Mouse (Mus musculus) liver, embryonic 11.5 days (tissue): ENCODE results near the gene Hmgcr. TPM values are rescaled to one million over a fixed set of nuclear protein-coding genes. Genes with fewer than 3 reads are reported as not detected.
A peak's percentile ranks its signal among the peaks of the same experiment; 100 is the strongest.

Experiments used
- ATAC-seq: fragments of 200-750 bp; cut with Nextera tagmentation; replicated peaks from 2 replicates; pipeline ENCODE4 v1.8.0; 2017; ENCODE audit warnings: moderate number of reproducible peaks, mild to moderate bottlenecking, moderate TSS enrichment, moderate library complexity; ENCODE audit not compliant: low FRiP score
- DNase-seq: peaks from one replicate; pipeline ENCODE4 v3.0.0-alpha.2; 2017; ENCODE audit warnings: low spot score
- H3K27ac ChIP-seq: fragments of 300-500 bp; sonication (generic); 2 replicates; pipeline ENCODE4 v1.5.1; 2014; ENCODE audit warnings: mild to moderate bottlenecking, low read depth, low read length, control low read depth
- H3K27me3 ChIP-seq: fragments of 300-500 bp; sonication (generic); replicated peaks from 2 replicates; pipeline ENCODE4 v1.6.1; 2014; ENCODE audit warnings: low read length, mixed read lengths; ENCODE audit not compliant: control insufficient read depth, insufficient read depth
- H3K36me3 ChIP-seq: fragments of 300-500 bp; sonication (generic); 2 replicates; pipeline ENCODE4 v1.6.1; 2014; ENCODE audit warnings: mild to moderate bottlenecking, low read length, moderate library complexity, mixed read lengths; ENCODE audit not compliant: control insufficient read depth, insufficient read depth
- H3K4me1 ChIP-seq: fragments of 300-500 bp; sonication (generic); replicated peaks from 2 replicates; pipeline ENCODE4 v1.6.1; 2014; ENCODE audit warnings: low read length, mixed read lengths; ENCODE audit not compliant: control insufficient read depth, insufficient read depth
- H3K4me2 ChIP-seq: fragments of 300-500 bp; sonication (generic); 2 replicates; pipeline ENCODE4 v1.6.1; 2014; ENCODE audit warnings: mild to moderate bottlenecking, control low read depth, moderate library complexity
- H3K4me3 ChIP-seq: fragments of 300-500 bp; sonication (generic); 2 replicates; pipeline ENCODE4 v1.5.1; 2014; ENCODE audit warnings: low read depth, low read length, control low read depth
- H3K9ac ChIP-seq: fragments of 300-500 bp; sonication (generic); 2 replicates; pipeline ENCODE4 v1.6.1; 2014; ENCODE audit warnings: low read depth, low read length, control low read depth
- H3K9me3 ChIP-seq: fragments of 300-500 bp; sonication (generic); 2 replicates; pipeline ENCODE4 v1.6.1; 2016; ENCODE audit warnings: low read length, inconsistent platforms, mixed read lengths; ENCODE audit not compliant: control insufficient read depth
- WGBS: fragments of 180-500 bp; shearing (Covaris S2); extraction: QIAGEN DNeasy Blood & Tissue Kit; methylation state at CpG from one replicate; pipeline ENCODE4 v1.1.7; 2014; 5-methylcytosine and 5-hydroxymethylcytosine counted together
- polyA plus RNA-seq: library from polyadenylated mRNA; unstranded; fragments of >200 nt; fragmentation: Nextera tagmentation; extraction: Ambion mirVana; gene quantifications from 2 replicates; pipeline ENCODE4 v1.2.1, GENCODE M21; 2014

Gene Hmgcr
- polyA plus RNA-seq, 1 experiment from 2014 or later, result 94.7 TPM

GRCm38 (mm10) chr13:96656673-96657072 is 14.1 kb downstream of the Hmgcr start:
- H3K27me3 ChIP-seq, result no peaks in the 10 kb centered on the region
- WGBS, result 85% methylated on average over 1 of the region's 1 CpGs
- no peaks in the 10 kb centered on the region for H3K9me3 ChIP-seq
- H3K4me1 ChIP-seq, result no peaks in the 10 kb centered on the region
- no peak overlapping the region for H3K9ac ChIP-seq
- peaks cover 58% of the 10 kb centered on the region for H3K36me3 ChIP-seq
- no peak overlapping the region for H3K4me3 ChIP-seq
- no peak overlapping the region for H3K27ac ChIP-seq
- H3K4me2 ChIP-seq, result no peak overlapping the region
- DNase-seq (no peak), ATAC-seq (no peak)

DNA sequence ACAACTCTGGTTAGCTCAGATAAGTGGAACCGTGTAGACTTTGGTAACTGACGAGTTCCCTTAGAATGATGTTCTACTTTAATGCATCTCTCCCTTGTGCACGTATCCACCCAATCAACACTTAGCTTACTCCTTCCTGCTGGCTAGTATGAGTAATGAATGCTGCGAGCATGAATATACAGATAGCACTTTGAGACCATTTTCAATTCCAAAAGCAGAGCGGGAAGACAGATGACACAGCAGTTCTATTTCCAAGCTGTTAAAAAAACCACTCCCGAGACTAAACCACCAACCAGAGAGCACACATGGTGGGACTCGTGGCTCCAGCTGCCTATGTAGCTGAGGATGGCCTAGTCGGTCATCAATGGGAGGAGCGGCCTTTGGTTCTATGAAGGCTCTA is 17.7 kb downstream of the Hmgcr start:
- no peak for DNase-seq
- no peaks in the 10 kb centered on the region for H3K9me3 ChIP-seq
- H3K27ac ChIP-seq, result no peak overlapping the region
- H3K4me1 ChIP-seq, result no peaks in the 10 kb centered on the region
- WGBS, result 81% methylated on average over 9 of the region's 9 CpGs
- no peaks in the 10 kb centered on the region for H3K27me3 ChIP-seq
- no peak overlapping the region for H3K9ac ChIP-seq
- H3K36me3 ChIP-seq, result peaks cover 59% of the 10 kb centered on the region
- no peak overlapping the region for H3K4me2 ChIP-seq
- no peak overlapping the region for H3K4me3 ChIP-seq
- ATAC-seq, result no peak

DNA sequence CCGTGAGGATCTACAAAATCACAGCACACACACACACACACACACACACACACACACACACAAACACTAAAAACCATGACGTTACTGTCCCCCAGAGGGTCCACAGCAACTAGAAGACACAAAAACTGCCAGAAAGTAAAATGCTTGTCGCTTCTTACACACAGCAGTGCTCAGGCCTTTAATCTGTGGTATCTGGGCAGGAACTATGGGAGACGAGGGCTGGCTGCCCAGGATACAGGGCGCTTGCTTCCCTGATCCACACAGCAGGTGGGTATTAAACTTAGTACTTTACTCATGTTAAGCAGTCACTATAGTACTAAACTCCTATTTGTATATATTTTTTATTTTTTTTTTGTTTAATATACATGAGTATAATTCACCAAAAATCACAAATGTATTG is 24.9 kb downstream of the Hmgcr start:
- DNase-seq (no peak), ATAC-seq (no peak)
- Histone ChIP-seq H3K27ac (no peak overlapping the region), H3K4me2 (no peak overlapping the region), H3K36me3 (peaks cover 12% of the 10 kb centered on the region), H3K9ac (no peak overlapping the region), H3K4me1 (no peaks in the 10 kb centered on the region), H3K27me3 (no peaks in the 10 kb centered on the region), H3K4me3 (no peak overlapping the region), H3K9me3 (no peaks in the 10 kb centered on the region)
- WGBS, result 68% methylated on average over 5 of the region's 5 CpGs

DNA sequence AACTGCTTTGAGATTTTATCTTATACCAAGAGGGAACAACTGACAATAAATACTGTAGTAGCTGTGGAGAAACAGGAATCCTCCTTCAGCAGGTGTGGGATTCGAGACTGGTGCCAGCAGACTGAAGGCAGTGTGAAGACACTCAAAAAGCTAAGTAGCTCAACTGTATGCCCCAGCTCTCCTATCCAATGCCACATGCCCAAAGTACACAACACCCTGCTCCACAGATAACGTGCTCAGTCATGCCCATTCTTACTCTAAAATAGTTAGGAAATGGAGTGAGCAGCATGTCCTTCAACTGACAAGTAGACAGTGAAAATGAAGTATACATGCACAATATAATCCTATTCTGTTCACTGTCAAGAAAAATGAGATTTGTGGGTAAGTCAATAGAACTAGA is 26.6 kb downstream of the Hmgcr start:
- DNase-seq, result no peak
- Histone ChIP-seq H3K4me1 (no peaks in the 10 kb centered on the region), H3K27me3 (no peaks in the 10 kb centered on the region), H3K4me2 (no peak overlapping the region), H3K36me3 (peaks cover 8% of the 10 kb centered on the region; the same call in 1 of the 2 replicates), H3K27ac (no peak overlapping the region), H3K4me3 (no peak overlapping the region), H3K9ac (no peak overlapping the region), H3K9me3 (no peaks in the 10 kb centered on the region)
- WGBS, result 71% methylated on average over 2 of the region's 2 CpGs
- ATAC-seq, result no peak

GRCm38 (mm10) chr13:96630396-96630795 is 40.3 kb downstream of the Hmgcr start:
- Histone ChIP-seq H3K27ac (no peak overlapping the region), H3K4me3 (no peak overlapping the region), H3K36me3 (peaks cover 9% of the 10 kb centered on the region; the same call in 1 of the 2 replicates), H3K9ac (no peak overlapping the region), H3K27me3 (no peaks in the 10 kb centered on the region), H3K4me1 (no peaks in the 10 kb centered on the region), H3K9me3 (no peaks in the 10 kb centered on the region), H3K4me2 (no peak overlapping the region)
- ATAC-seq (peak; percentile 73), DNase-seq (no peak)
- 71% methylated on average over 4 of the region's 4 CpGs for WGBS

GRCm38 (mm10) chr13:96620891-96621290 is 49.8 kb downstream of the Hmgcr start:
- DNase-seq (no peak), ATAC-seq (no peak)
- Histone ChIP-seq H3K4me3 (no peak overlapping the region), H3K9me3 (no peaks in the 10 kb centered on the region), H3K4me2 (no peak overlapping the region), H3K36me3 (0 out of 2 replicates have a peak, but pooled peaks cover 4% of the 10 kb centered on the region), H3K4me1 (0 out of 2 replicates have a peak, but pooled peaks cover 2% of the 10 kb centered on the region), H3K27ac (no peak overlapping the region), H3K27me3 (no peaks in the 10 kb centered on the region), H3K9ac (no peak overlapping the region)
- 68% methylated on average over 1 of the region's 1 CpGs for WGBS

DNA sequence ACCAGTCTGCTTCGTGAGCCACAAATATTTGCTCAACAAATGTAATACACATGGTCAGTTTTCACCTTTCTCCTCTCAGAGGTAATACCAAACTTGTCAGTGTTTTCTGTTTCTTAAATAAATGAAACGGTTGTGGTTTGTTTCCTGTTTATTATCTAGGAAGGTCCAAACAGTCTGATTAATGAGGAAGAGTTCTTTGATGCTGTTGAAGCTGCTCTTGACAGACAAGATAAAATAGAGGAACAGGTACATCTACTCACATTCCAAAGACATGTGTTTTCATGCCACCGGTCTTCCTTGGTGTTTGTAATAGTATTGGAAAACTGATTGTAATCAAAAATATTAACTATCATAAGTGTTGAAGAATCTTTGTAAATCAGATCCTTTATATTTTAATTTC is 56.1 kb downstream of the Hmgcr start:
- no peaks in the 10 kb centered on the region for H3K4me1 ChIP-seq
- ATAC-seq (no peak), DNase-seq (no peak)
- no peaks in the 10 kb centered on the region for H3K27me3 ChIP-seq
- WGBS, result 78% methylated on average over 3 of the region's 3 CpGs
- H3K36me3 ChIP-seq, result 0 out of 2 replicates have a peak, but pooled peaks cover 2% of the 10 kb centered on the region
- H3K4me2 ChIP-seq, result no peak overlapping the region
- H3K9me3 ChIP-seq, result no peaks in the 10 kb centered on the region
- H3K27ac ChIP-seq, result no peak overlapping the region
- H3K9ac ChIP-seq, result no peak overlapping the region
- H3K4me3 ChIP-seq, result no peak overlapping the region

DNA sequence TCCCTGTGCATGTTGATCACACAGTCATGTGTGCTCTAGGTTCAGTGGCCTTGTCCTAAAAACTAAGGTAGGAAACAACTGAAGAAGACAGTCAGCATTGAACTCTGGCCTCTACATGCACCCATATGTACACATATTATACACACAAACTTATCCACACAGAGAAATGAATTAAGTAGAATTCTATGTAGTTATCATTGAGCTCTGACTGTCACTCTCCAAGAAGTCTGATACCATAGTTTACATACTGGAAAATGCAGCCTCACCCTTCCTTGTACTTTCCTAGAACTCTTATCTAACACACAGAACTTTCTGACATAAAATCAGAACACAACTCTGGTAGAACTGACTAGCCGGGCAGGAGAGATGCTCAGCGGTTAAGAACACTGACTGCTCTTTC is 66.5 kb downstream of the Hmgcr start:
- Histone ChIP-seq H3K27ac (no peak overlapping the region), H3K4me1 (no peaks in the 10 kb centered on the region), H3K27me3 (no peaks in the 10 kb centered on the region), H3K4me2 (no peak overlapping the region), H3K9me3 (no peaks in the 10 kb centered on the region), H3K9ac (no peak overlapping the region), H3K36me3 (peaks cover 13% of the 10 kb centered on the region; the same call in 1 of the 2 replicates), H3K4me3 (no peak overlapping the region)
- no peak for ATAC-seq
- DNase-seq, result no peak
- WGBS, result 81% methylated on average over 2 of the region's 2 CpGs

DNA sequence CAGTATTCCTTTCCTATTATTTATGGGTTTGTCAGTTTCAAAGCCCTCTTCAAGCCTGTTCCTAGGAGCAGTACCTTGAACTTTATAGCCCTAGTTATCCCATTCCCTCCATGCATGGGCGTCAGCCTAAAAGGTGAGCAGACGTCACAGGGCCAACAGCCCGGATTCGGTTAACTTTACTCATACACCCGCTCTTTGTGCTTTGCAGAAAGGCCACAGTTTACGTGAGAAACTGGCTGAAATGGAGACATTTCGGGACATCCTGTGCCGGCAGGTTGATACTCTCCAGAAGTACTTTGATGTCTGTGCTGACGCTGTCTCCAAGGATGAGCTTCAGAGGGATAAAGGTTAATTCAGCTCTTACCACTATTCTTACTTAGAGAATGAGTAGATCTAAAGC is 71.6 kb downstream of the Hmgcr start:
- H3K27ac ChIP-seq, result no peak overlapping the region
- no peak overlapping the region for H3K4me3 ChIP-seq
- no peak overlapping the region for H3K4me2 ChIP-seq
- no peaks in the 10 kb centered on the region for H3K9me3 ChIP-seq
- no peaks in the 10 kb centered on the region for H3K27me3 ChIP-seq
- H3K9ac ChIP-seq, result no peak overlapping the region
- 91% methylated on average over 9 of the region's 9 CpGs for WGBS
- no peak for ATAC-seq
- H3K4me1 ChIP-seq, result no peaks in the 10 kb centered on the region
- DNase-seq, result no peak
- H3K36me3 ChIP-seq, result peaks cover 5% of the 10 kb centered on the region; the same call in 1 of the 2 replicates
